Mouse (Mus musculus) left cerebral cortex, postnatal 10 days (tissue): ENCODE results near the gene Men1. TPM values are rescaled to one million over a fixed set of nuclear protein-coding genes. Genes with fewer than 3 reads are reported as not detected.
A peak's percentile ranks its signal among the peaks of the same experiment; 100 is the strongest.
"Not testable (repeated sequence)": the region's sequence is repeated elsewhere in the genome, so short reads cannot be mapped to it uniquely, and the experiment has no call there.

Source experiments
- DNase-seq, 2 experiments: peaks; one replicate each; pipeline ENCODE4 v3.0.0; 2021 to 2022; ENCODE audit warnings: low spot score in 2 of 2, mixed read lengths in 1 of 2; ENCODE audit errors: extremely low spot score in 1 of 2
- intact Hi-C: fragments of 180-260 bp; cut with DNase I; formaldehyde crosslinking; loops from one replicate; pipeline ENCODE4 v1.15.1; 2025
- total RNA-seq, 2 experiments: library from RNA; stranded (reverse); gene quantifications; 2 replicates each; pipeline ENCODE4 v1.2.3; 2021

The Men1 gene
- 10 to 100 TPM; 65.8 to 66.4 TPM for total RNA-seq

DNA sequence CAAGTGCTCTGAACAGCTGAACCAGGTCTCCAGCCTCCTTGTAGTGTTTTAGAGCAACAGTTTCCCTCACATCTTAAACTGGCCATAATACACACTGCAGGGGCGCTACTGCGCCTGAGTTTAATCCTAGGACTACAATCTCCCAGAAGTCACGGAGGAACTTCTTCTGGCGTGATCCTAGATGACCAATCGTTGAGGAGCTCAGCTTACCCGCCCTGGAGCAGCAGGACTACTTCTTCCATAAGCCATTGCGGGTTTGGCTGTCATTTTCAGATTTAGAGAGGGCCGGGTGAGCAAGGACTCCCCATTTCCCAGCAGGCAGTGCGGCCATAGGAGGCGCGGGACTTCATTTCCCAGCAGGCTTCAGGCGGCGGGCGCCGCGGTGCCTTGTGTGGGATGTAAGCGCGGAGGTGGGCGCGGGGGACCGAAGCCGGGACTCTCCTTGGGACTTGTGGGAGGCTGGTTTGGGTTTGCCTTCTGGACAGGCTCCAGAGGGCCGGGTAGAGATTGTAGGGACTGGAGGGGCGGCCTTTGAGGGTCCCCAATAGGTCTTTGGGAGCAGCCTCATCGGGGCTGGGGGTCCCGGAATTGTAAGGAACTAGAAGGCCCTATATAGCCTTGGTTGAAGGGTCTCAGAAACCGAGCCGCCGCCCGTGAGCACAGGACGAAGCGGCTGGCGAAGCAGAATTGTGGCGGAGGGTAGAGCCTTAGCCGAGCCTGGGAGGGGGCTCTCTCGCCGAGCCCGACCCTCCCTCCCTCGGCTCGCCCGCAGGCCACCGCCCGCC, at the start of gene Men1:
Men1 (plus strand) TSS at position 307 of the 785 bp plus-strand sequence.
- peak; percentile 95 to 97 for DNase-seq
- intact Hi-C loops: loop anchor here (5.0 kb wide), 1 partner anchor 68 kb away; no protein-coding TSS in a partner anchor

- DNase-seq: no peak
- intact Hi-C loops: no loop called here
Measured at GRCm38 (mm10) chr19:6285226-6285625, 49.6 kb upstream of the Men1 start.

DNA sequence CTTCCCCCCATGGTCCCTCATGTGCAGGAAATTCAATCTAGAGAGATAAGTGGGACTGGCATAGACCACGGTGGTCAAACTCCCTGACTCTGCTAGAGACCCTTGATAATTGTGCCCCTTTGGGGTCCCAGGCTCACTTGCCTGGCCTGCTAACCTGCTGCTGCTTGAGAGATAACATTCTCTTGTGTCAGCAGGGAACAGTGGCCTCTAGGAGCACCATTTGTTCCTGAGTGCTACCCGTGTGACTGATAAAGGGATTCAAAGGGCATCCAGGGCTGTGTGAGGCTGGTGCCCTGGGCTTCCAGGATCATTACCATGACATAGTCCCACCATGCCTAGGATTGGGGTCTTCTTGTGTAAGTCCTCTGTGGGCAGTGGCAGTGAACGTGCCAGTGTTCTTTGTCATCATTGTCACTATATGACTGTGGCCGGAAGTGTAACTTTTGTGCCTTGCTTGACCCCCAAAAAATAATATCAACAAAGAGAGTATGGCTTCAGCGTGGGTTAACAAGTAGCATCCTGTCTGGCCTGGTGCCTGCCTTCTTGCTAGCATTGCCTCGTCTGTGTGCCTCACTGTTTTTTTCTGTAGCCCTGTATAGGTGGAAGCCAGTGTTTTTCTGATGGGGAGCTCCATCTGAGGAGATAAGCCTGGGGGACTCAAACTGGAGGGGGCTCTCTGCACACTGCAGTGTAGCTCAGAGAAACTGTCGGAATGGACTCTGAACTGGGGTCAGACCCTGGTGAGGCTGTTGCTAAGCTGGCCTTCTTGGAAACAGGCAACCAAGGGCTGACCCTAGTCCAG, 48.9 kb upstream of the Men1 start:
- intact Hi-C loops: no loop called here
- no peak for DNase-seq

DNA sequence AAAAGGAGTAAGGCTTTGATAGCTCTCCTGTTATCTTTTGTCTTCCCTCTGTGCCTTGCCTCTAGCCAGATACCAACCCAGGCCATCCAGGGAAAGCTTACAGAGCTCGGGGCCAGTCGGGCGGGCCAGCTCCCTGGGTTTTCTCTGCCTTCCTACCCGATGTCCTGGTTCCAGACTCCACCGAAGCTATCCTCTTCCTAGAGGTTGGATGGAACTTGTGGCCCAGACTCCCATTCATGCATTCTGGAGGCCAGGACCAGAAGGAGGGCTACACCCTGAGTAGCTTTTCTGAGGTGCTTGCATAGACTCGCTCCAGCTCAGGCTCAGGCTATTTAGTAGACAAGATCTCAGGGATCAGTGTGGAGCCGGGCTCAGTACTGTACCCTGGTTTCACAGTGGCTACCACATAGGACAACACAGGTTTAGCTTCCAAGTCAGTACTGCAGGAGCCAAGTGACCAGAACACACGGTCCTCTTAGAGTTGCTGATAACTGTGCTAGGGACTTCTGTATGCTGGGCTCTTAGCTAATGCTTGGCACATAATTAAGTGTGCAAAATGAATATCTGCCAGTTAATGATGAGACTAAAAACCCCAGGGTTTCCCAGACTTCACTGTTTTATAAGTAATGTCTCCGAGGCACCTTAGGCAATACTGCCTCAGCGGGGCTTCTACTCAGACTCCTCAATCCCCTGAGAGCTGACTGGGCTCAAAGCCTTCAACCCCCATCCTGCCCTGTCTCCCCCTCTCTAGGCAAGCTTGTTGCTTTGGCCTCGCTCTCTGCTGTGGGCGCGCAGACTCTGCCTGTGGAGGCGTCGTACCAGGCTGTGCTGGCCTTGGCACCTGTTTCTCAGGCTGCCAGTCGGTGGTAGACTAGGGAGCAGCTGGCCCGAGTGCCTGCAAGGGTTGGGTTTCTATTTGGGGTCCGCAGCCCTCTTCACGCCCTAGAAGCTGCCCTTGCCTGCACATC, 48.1 kb upstream of the Men1 start:
- intact Hi-C loops: no loop called here
- DNase-seq: no peak

GRCm38 (mm10) chr19:6288236-6288894, 46.4 kb upstream of the Men1 start:
- DNase-seq: no peak
- intact Hi-C loops: no loop called here

DNA sequence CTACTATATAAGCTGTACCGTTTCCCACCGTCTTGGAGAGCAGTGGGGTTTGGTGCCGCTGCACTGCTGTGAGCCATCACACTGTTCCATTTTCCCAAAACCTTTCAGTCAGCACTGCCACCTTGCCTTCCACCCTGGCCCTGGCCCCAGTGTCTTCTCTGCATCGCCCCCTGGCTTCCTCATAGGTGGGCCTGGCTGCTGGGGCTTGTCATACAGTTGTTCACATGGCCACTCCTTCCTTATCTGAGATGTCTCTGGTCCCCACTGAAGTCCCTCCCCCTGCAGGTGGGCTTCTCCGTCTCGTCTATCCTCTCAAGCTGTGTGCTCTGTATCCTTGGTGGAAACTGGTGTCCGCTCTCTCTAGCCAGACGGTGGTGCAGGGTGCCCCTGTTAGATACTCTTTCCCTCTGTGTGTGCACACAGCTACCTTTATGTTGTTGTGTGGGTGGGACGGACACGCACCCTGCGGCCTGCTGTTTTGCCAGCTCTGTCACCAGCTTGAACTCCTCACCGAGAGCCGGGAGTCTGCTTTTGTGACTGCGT, 45.0 kb upstream of the Men1 start:
- intact Hi-C loops: no loop called here
- no peak for DNase-seq

DNA sequence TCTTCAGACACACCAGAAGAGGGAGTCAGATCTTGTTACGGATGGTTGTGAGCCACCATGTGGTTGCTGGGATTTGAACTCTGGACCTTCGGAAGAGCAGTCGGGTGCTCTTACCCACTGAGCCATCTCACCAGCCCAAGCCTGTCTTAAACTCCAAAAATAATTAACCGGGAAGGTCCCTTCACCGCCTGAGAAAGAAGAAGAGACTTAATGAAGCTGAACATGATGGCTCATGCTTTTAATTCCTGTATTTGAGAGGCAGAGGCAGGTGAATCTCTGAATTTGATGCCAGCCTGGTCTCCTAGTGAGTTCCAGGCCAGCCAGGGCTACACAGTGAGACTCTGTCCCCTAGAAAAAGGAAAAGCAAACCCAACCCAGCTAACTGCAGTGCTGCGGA, 44.1 kb upstream of the Men1 start:
- intact Hi-C loops, DNase-seq: not testable (repeated sequence)

GRCm38 (mm10) chr19:6291117-6291781, 43.5 kb upstream of the Men1 start:
- DNase-seq: peak in 1 of 2 experiments; percentile 85
- intact Hi-C loops: no loop called here

GRCm38 (mm10) chr19:6292262-6292661, 42.5 kb upstream of the Men1 start:
- intact Hi-C loops: no loop called here
- DNase-seq: no peak

DNA sequence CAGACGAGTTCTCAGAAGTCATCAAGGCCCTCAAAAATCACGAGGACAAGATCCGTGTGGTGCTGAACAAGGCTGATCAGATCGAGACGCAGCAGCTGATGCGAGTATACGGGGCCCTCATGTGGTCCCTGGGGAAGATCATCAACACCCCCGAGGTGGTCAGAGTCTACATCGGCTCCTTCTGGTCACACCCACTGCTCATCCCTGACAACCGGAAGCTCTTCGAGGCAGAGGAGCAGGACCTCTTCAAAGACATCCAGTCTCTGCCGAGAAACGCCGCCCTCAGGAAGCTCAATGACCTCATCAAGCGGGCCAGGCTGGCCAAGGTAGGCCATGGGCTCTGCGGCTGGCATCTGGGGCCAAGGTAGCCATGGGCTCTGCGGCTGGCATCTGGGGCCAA, 40.5 kb upstream of the Men1 start:
- intact Hi-C loops: no loop called here
- no peak for DNase-seq

GRCm38 (mm10) chr19:6296551-6297210, 38.1 kb upstream of the Men1 start:
- intact Hi-C loops: no loop called here
- DNase-seq: no peak

DNA sequence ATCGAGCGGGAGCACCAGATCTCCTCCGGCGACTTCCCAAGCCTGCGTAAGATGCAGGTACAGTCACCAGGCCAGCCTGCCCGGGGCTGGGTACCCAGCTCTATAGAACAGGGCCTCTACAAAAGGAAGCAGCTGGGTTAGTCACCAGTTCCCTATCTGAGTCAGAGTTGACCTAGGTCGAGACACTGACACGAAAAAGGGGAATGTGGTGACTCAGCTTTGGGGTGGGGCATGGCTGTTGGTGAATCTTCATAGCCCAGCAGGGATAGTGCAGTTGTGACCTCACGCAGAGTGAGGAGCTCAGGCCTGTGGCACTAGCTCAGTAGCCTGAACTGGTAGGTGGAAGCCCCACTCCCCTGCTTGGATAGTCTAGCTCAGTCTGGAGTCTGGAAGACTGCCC, 37.1 kb upstream of the Men1 start:
- DNase-seq: no peak
- intact Hi-C loops: no loop called here

GRCm38 (mm10) chr19:6299003-6299402, 35.8 kb upstream of the Men1 start:
- intact Hi-C loops: no loop called here
- DNase-seq: no peak

DNA sequence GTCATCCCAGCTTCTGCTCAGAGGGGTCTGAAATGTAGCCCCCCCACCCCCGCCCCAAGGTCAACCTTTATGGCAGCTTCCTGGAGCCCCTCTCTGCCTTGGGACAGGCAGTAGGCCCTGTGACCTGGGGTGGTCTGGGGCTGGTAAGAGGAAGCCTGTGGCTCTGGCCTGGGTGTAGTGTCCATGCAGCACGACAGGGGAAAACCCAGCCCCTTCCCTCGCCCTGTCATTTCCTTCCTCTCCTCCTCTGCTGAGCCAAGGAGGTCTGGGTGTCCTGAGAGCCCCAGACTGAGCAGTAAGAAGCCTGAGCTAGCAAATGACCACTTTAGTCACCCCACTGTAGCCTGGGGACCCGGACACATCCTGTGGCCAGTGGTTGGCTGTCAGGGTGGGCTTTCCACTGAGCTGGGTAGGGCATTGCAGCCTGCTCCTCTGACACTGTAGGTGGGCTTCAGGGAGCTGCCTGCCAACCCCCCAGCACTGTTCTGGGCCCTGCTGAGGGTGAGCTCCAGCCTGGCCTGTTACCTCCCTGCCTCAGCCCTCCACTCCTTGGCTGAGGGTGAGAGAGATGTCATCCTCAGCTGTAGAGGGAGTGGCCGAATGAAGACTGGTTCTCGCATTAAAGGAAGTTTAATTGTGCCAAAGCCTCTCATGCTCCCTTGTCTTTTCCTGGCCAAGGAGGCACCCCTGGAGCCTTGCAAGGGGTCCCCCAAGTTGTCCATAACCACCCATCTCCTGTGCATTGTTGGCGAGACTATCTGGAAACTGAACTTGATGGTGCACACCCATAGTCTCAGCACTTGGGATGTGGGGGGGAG, 35.1 kb upstream of the Men1 start:
- DNase-seq: no peak
- intact Hi-C loops: no loop called here

GRCm38 (mm10) chr19:6300402-6300841, 34.4 kb upstream of the Men1 start:
- intact Hi-C loops: no loop called here
- no peak for DNase-seq

DNA sequence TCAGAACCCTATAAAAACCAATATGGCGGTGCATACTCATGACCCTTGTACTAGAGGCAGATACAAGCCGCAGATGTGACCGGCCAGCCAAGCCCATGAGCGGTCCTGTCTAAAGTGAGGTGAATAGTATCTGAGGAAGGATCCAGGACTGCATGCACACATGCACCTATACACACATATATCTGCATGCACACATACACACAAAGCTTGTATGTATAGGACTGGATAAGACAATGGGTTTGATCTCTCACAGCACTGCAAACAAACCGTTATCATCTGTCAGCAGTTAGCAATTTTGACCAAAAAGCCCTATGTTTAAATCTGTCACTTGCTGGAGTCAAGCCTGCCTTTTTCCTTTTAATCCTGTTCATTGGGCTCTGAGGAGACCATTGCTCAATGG, 32.7 kb upstream of the Men1 start:
- DNase-seq: no peak
- intact Hi-C loops: no loop called here
